Mouse (Mus musculus) CH12.LX (cell line): ENCODE measurements around the gene Prmt3.

Experiments used
- BHLHE40 ChIP-seq: IDR thresholded peaks from 2 replicates; pipeline ENCODE4 v1.6.1; 2011; ENCODE audit warnings: mild to moderate bottlenecking, low read depth, low read length, improper control_type of control experiment
- CTCF ChIP-seq, 2 experiments: IDR thresholded peaks in 1 of 2; conservative IDR thresholded peaks in 1 of 2; 2 replicates each; pipeline ENCODE4 v1.5.1; 2011 to 2012; ENCODE audit warnings: low read depth in 2 of 2, low read length in 2 of 2, improper control_type of control experiment in 1 of 2, inconsistent platforms in 1 of 2, mild to moderate bottlenecking in 1 of 2, moderate library complexity in 1 of 2
- EP300 ChIP-seq: IDR thresholded peaks from 2 replicates; pipeline ENCODE4 v1.6.1; 2011; ENCODE audit warnings: low read length, improper control_type of control experiment
- MAFK ChIP-seq: IDR thresholded peaks from 2 replicates; pipeline ENCODE4 v1.6.1; 2011; ENCODE audit warnings: low read length, improper control_type of control experiment; ENCODE audit not compliant: insufficient replicate concordance
- MAX ChIP-seq: IDR thresholded peaks from 2 replicates; pipeline ENCODE4 v1.6.1; 2011; ENCODE audit warnings: low read length, improper control_type of control experiment
- MXI1 ChIP-seq: IDR thresholded peaks from 2 replicates; pipeline ENCODE4 v1.6.1; 2011; ENCODE audit warnings: mild to moderate bottlenecking, low read depth, low read length, improper control_type of control experiment
- NRF1 ChIP-seq: IDR thresholded peaks from 2 replicates; pipeline ENCODE4 v1.6.1; 2014; ENCODE audit warnings: low read depth, mild to moderate bottlenecking, inconsistent platforms, low read length, improper control_type of control experiment, moderate library complexity
- POLR2A ChIP-seq: IDR thresholded peaks from 2 replicates; pipeline ENCODE4 v1.6.1; 2011; ENCODE audit warnings: low read depth, mild to moderate bottlenecking, improper control_type of control experiment, low read length
- RAD21 ChIP-seq: IDR thresholded peaks from 2 replicates; pipeline ENCODE4 v1.6.1; 2011; ENCODE audit warnings: low read depth, mild to moderate bottlenecking, low read length, improper control_type of control experiment, moderate library complexity
- TBP ChIP-seq: conservative IDR thresholded peaks from 2 replicates; pipeline ENCODE4 v1.6.1; 2011; ENCODE audit warnings: low read depth, low read length, improper control_type of control experiment
- TCF12 ChIP-seq: IDR thresholded peaks from 2 replicates; pipeline ENCODE4 v1.6.1; 2014; ENCODE audit warnings: low read depth, mild to moderate bottlenecking, inconsistent platforms, low read length, improper control_type of control experiment

DNA sequence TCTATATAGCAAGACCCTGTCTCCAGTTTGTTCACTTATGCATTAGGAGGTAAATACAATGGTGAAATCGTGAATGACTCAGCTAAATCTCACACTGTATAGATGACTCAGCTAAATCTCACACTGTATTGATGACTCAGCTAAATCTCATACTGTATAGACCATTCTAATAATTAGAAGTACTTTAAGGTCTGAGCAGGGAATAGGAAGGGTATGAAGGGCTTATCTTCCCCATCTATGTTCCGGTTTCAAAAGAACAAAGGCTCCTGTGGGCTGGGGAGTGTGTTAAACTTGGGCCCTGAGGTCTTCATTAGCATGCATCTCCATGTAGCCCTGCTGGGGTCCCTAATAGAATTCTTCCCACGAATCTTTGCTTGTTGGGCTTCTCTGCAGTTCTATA, 85.6 kb downstream of the Prmt3 start:
- TF ChIP-seq MAFK (peak; percentile 79), TBP (no peak), CTCF (conservative IDR thresholded peaks at IDR 0.05 in 1 of 2, IDR thresholded peaks at IDR 0.05 in 1 of 2; ENCODE audit: low read depth in 2 of 2, low read length in 2 of 2) (no peak), MXI1 (no peak), RAD21 (no peak), MAX (no peak), TCF12 (no peak), EP300 (no peak), POLR2A (no peak), NRF1 (no peak), BHLHE40 (no peak)
